Mouse (Mus musculus) hematopoietic stem cell, adult 5-6 weeks (primary cell): ENCODE measurements around the gene Spata18. TPM values are rescaled to one million over a fixed set of nuclear protein-coding genes. Genes with fewer than 3 reads are reported as not detected.

Experiments
- ATAC-seq, 2 experiments: fragments of 125-278 bp in 1 of 2; replicated peaks in 1 of 2; 2 replicates each; pipeline ENCODE4 v1.8.0; 2016 to 2017; ENCODE audit warnings: inconsistent platforms in 2 of 2, mild to moderate bottlenecking in 2 of 2, moderate number of reproducible peaks in 2 of 2, low read depth in 1 of 2, moderate TSS enrichment in 1 of 2; ENCODE audit not compliant: low FRiP score in 2 of 2, poor library complexity in 2 of 2, severe bottlenecking in 2 of 2, insufficient read depth in 1 of 2, low TSS enrichment in 1 of 2
- total RNA-seq: library from RNA; stranded (forward); fragments of 172-1452, 232-1000 nt; gene quantifications from 2 replicates; pipeline ENCODE4 v1.2.3, GENCODE M21; 2017

The Spata18 gene
- total RNA-seq, 1 experiment from 2014 or later, result not detected

DNA sequence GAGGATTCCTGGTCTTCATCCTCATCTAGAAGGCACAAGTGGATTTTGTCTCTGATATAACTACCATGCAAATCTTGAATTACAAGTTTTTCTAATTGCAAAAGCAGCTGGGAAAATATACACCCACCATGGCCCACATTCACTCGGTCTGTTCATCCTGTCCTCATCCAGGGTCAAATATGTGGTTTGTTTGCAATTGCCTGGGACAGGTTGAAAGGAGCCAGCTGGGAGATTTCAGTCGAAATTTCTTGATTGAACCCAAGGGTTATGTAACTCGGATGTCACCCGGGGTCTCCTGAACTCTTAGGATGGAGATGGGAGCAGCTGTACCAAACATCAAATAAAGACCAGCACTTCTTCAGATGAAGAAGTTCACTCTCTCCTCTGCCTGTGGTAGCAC is 46.5 kb downstream of the Spata18 start:
- no peak for ATAC-seq

GRCm38 (mm10) chr5:73701063-73701890 is 50.1 kb downstream of the Spata18 start:
- no peak for ATAC-seq

GRCm38 (mm10) chr5:73701946-73702710 is 50.9 kb downstream of the Spata18 start:
- no peak for ATAC-seq

- ATAC-seq, result no peak
Measured at GRCm38 (mm10) chr5:73703096-73703495, 51.9 kb downstream of the Spata18 start.

GRCm38 (mm10) chr5:73704263-73704662 is 53.1 kb downstream of the Spata18 start:
- ATAC-seq, result no peak

GRCm38 (mm10) chr5:73704757-73705156 is 53.6 kb downstream of the Spata18 start:
- ATAC-seq, result no peak

- no peak for ATAC-seq
Measured at GRCm38 (mm10) chr5:73705290-73705689, 54.1 kb downstream of the Spata18 start.

- no peak for ATAC-seq
Measured at GRCm38 (mm10) chr5:73712852-73713251, 61.7 kb downstream of the Spata18 start.

GRCm38 (mm10) chr5:73716941-73717340 is 65.8 kb downstream of the Spata18 start:
- no peak for ATAC-seq

GRCm38 (mm10) chr5:73721682-73722282 is 70.6 kb downstream of the Spata18 start:
- 0 out of 4 replicates have a peak, but pooled peaks of 1 of the 2 experiments have one; percentile 51 for ATAC-seq

DNA sequence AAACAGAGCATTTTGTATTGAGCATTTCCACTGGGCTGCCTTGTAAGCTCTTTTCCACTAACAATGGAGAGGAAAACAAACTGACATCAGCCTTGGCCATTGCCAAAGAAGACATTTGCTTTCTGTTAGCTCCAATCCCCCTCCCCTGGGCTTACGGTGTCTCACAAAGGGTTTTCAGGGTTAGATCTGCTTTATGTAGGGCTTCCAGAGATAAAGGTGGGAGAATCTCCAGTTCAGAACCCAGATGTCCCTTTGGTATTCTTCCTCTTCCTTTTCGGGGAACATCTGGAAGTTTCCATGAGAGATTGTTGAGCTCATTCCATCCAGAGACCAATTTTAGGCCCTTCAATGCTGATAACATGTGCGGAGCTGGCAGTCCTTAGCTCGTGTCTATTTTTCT is 74.8 kb downstream of the Spata18 start:
- ATAC-seq, result no peak

GRCm38 (mm10) chr5:73728651-73729050 is 77.5 kb downstream of the Spata18 start:
- ATAC-seq, result no peak

Other genes with a start within 250 kb of the Spata18 start
- gene Cwh43, start 245.3 kb upstream of the Spata18 start, total RNA-seq, result not detected in 2 replicates
- gene Dcun1d4, start 170.4 kb upstream of the Spata18 start, total RNA-seq, result 18.2 and 21.6 TPM in 2 replicates
- 1.1 and 2.4 TPM in 2 replicates for gene Lrrc66, start 18.9 kb upstream of the Spata18 start, total RNA-seq
- 5.8 and 6.5 TPM in 2 replicates for gene Sgcb, start 3.6 kb upstream of the Spata18 start, total RNA-seq